Mouse (Mus musculus) hindbrain, embryonic 10.5 days (tissue): Measurements from ENCODE around the gene S100z. TPM values are rescaled to one million over a fixed set of nuclear protein-coding genes. Genes with fewer than 3 reads are reported as not detected.

Source experiments
- DNase-seq: peaks from one replicate; pipeline ENCODE4 v3.0.0-alpha.2; 2017; ENCODE audit warnings: low spot score
- H3K27ac ChIP-seq: fragments of 300-500 bp; sonication (generic); 2 replicates; pipeline ENCODE4 v1.5.1; 2016; ENCODE audit warnings: mild to moderate bottlenecking, moderate library complexity
- H3K27me3 ChIP-seq: fragments of 300-500 bp; sonication (generic); 2 replicates; pipeline ENCODE4 v1.6.1; 2016; ENCODE audit warnings: mild to moderate bottlenecking; ENCODE audit not compliant: poor library complexity, insufficient read depth, severe bottlenecking
- H3K36me3 ChIP-seq: fragments of 300-500 bp; sonication (generic); 2 replicates; pipeline ENCODE4 v1.6.1; 2016; ENCODE audit warnings: mild to moderate bottlenecking, moderate library complexity
- H3K4me1 ChIP-seq: fragments of 300-500 bp; sonication (generic); replicated peaks from 2 replicates; pipeline ENCODE4 v1.6.1; 2016; ENCODE audit warnings: mild to moderate bottlenecking
- H3K4me3 ChIP-seq: fragments of 300-500 bp; sonication (generic); 2 replicates; pipeline ENCODE4 v1.5.1; 2016; ENCODE audit warnings: mild to moderate bottlenecking, moderate library complexity
- H3K9me3 ChIP-seq: fragments of 300-500 bp; sonication (generic); 2 replicates; pipeline ENCODE4 v1.6.1; 2016; ENCODE audit warnings: mild to moderate bottlenecking, moderate library complexity
- WGBS: fragments of 180-500 bp; shearing (Covaris S2); methylation state at CpG from one replicate; pipeline ENCODE4 v1.1.7; 2016; 5-methylcytosine and 5-hydroxymethylcytosine counted together
- polyA plus RNA-seq: library from polyadenylated mRNA; unstranded; fragments of >200 nt; fragmentation: Nextera tagmentation; extraction: Ambion mirVana; gene quantifications from 2 replicates; pipeline ENCODE4 v1.2.1, GENCODE M21; 2016

The S100z gene
- polyA plus RNA-seq, 1 experiment from 2014 or later = not detected

DNA sequence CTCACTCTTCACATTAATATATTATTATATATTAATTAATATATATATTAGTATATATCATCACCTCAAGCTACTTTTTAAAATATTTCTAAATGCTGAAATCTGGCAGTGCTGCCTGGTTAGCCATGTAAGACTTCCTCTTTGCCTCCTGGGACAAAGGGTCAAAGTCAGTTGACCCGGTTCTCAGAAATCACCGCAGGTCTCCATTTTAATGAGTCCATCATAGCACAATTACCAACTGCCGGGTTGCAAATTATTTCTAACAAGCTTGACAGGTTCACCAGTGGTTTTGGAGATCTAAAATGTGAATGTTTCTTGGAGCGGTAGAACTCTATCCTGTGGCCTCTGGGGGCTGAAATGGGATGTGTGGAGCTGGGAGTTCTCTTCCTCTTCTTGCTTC, 35.6 kb downstream of the S100z start:
- DNase-seq = no peak
- Histone ChIP-seq H3K27me3 (peaks cover 48% of the 10 kb centered on the region), H3K4me3 (peak overlapping the region; percentile 62; the same call in 1 of the 2 replicates), H3K4me1 (peaks cover 21% of the 10 kb centered on the region), H3K9me3 (no peaks in the 10 kb centered on the region), H3K36me3 (no peaks in the 10 kb centered on the region), H3K27ac (no peak overlapping the region)
- 14% methylated on average over 4 of the region's 4 CpGs for WGBS

DNA sequence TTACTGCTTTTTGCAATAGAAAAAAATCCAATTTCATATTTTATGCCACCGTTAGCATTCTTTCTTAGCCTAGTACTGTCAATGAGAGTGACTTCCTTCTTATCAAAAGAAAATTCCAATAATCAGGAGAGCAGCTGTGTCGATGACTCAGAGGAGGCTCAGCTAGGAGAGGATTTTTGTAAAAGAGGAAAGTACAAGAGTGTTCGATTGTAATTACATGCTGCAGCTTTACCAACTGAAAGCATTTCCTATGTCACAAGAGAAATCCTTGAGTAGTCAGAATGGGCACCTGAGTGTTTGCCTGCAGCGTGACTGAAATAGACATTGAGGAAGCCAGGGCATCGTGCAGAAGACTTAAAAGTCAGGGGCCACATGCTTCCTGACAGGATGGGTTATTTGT, 39.0 kb downstream of the S100z start:
- Histone ChIP-seq H3K4me1 (peaks cover 18% of the 10 kb centered on the region), H3K27ac (no peak overlapping the region), H3K36me3 (no peaks in the 10 kb centered on the region), H3K27me3 (peaks cover 28% of the 10 kb centered on the region), H3K4me3 (no peak overlapping the region), H3K9me3 (no peaks in the 10 kb centered on the region)
- DNase-seq = no peak
- 85% methylated on average over 5 of the region's 5 CpGs for WGBS

DNA sequence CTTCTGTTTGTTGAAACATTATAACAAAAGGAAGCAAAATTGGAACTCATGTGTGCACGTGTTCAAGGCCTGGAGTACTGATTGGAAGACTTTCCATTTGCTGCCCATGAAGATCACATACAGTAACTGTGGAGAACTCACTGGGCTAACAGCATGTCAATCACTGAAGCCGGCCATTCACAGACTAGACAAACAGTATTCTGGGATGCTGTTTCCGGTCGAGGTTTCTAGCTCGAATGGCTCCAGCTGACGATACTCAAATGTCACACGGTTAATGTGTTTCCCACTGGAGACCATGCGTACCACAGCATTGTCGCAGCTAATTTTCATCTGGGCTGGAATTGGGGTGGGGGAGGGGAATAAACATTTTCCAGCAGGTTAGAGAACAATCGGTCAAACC, 46.8 kb downstream of the S100z start:
- no peak for DNase-seq
- 0 out of 2 replicates have a peak, but pooled peaks cover 6% of the 10 kb centered on the region for H3K4me1 ChIP-seq
- 82% methylated on average over 10 of the region's 10 CpGs for WGBS
- H3K27me3 ChIP-seq = no peaks in the 10 kb centered on the region
- no peak overlapping the region for H3K27ac ChIP-seq
- H3K9me3 ChIP-seq = no peaks in the 10 kb centered on the region
- H3K4me3 ChIP-seq = no peak overlapping the region
- H3K36me3 ChIP-seq = no peaks in the 10 kb centered on the region

DNA sequence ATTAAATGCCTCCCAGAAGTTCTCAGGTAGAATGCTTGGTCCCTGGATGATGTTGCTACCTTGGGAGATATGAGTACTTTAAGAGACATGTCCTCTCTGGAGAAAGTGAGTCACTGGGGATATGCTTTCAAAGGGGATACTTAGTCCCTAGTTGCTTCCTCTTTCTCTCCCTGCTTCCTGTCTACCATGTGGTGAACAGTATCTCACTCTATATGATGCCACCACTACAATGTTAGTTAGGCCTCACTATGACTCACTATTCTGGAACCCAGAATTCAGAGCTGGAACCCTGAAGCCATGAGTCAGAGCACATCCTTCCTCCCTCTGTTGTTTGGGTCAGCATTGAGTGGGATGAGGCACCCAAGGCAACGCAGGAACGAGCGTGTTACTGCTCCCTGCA, 51.0 kb downstream of the S100z start:
- no peaks in the 10 kb centered on the region for H3K36me3 ChIP-seq
- no peaks in the 10 kb centered on the region for H3K27me3 ChIP-seq
- 91% methylated on average over 3 of the region's 3 CpGs for whole genome bisulfite sequencing
- H3K4me3 ChIP-seq = no peak overlapping the region
- DNase-seq = no peak
- H3K9me3 ChIP-seq = no peaks in the 10 kb centered on the region
- no peak overlapping the region for H3K27ac ChIP-seq
- H3K4me1 ChIP-seq = 0 out of 2 replicates have a peak, but pooled peaks cover 6% of the 10 kb centered on the region

Other genes starting within 250 kb of the S100z start
- gene Pde8b, start 228.4 kb downstream of the S100z start, polyA plus RNA-seq = 1.4 and 1.9 TPM in 2 replicates
- gene Zbed3, start 155.1 kb downstream of the S100z start, polyA plus RNA-seq = 54.6 and 63.3 TPM in 2 replicates
- 37.4 and 39.9 TPM in 2 replicates for gene Aggf1, start 103.4 kb downstream of the S100z start, polyA plus RNA-seq
- 0.52 and 1.5 TPM in 2 replicates for gene Crhbp, start 33.8 kb downstream of the S100z start, polyA plus RNA-seq
- gene F2rl1, start 46.5 kb upstream of the S100z start, polyA plus RNA-seq = 0.05 and 0.07 TPM in 2 replicates
- 93.4 and 117 TPM in 2 replicates for gene F2r, start 139.8 kb upstream of the S100z start, polyA plus RNA-seq
- 1.7 and 1.8 TPM in 2 replicates for gene F2rl2, start 218.1 kb upstream of the S100z start, polyA plus RNA-seq